Comparison of ENCODE assay signal across 17 mouse cellular contexts in the genomic region with DNA sequence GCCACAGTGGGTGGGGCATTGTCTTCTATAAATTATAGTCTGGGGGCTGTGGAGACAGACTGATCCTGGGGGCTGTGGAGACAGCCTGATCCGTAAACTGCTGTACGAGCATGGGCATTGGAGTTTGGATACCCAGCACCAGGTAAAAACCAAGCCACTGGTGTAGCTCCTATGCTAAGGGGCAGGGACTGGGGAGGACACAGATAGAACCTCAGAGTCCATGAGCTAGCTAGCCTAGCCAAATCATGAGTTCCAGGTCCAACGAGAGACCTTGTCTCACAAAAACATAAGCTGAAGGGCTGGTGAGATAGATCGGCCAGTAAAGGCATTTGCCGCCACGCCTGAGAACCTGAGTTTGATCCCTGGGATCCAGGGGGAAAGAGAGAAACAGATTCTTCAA.
"Had no signal": no experiment of that assay in that cellular context is flagged by ENCODE, and none has a peak within 500 bp of the region (broad histone marks: within the 10 kb centered on the region; RNA-seq: fewer than 3 reads in every experiment).

No protein-coding gene starts in this region.

- H3K27me3 ChIP-seq: liver, embryonic 15.5 days; lung, embryonic 15.5 days; midbrain, embryonic 13.5 days; midbrain, embryonic 15.5 days; neural tube, embryonic 13.5 days; stomach, embryonic 15.5 days had no signal

- H3K9me3 ChIP-seq: liver, embryonic 15.5 days; stomach, embryonic 15.5 days had no signal

- DNase-seq: liver, postnatal 0 days; lung, adult 2 months; lung, postnatal 14 days; lung, postnatal 36 days; right cerebral cortex, postnatal 14 days; thymus, adult 2 months; thymus, postnatal 25 days; thymus, postnatal 4 days had no signal

- H3K27ac ChIP-seq: liver, embryonic 15.5 days; lung, embryonic 15.5 days; macrophage; midbrain, embryonic 13.5 days; midbrain, embryonic 15.5 days; neural tube, embryonic 13.5 days; stomach, embryonic 15.5 days; stomach, postnatal 0 days had no signal

- H3K36me3 ChIP-seq: liver, embryonic 15.5 days; lung, embryonic 15.5 days; midbrain, embryonic 13.5 days; midbrain, embryonic 15.5 days; neural tube, embryonic 13.5 days; stomach, embryonic 15.5 days had no signal

- H3K4me1 ChIP-seq: liver, embryonic 15.5 days; lung, embryonic 15.5 days; midbrain, embryonic 13.5 days; midbrain, embryonic 15.5 days; neural tube, embryonic 13.5 days; stomach, embryonic 15.5 days had no signal

- H3K4me3 ChIP-seq: liver, embryonic 15.5 days; lung, embryonic 15.5 days; megakaryocyte, embryonic 14.5 days; midbrain, embryonic 13.5 days; midbrain, embryonic 15.5 days; neural tube, embryonic 13.5 days; stomach, embryonic 15.5 days had no signal
